Mouse (Mus musculus): ENCODE measurements around the gene C3.

DNA sequence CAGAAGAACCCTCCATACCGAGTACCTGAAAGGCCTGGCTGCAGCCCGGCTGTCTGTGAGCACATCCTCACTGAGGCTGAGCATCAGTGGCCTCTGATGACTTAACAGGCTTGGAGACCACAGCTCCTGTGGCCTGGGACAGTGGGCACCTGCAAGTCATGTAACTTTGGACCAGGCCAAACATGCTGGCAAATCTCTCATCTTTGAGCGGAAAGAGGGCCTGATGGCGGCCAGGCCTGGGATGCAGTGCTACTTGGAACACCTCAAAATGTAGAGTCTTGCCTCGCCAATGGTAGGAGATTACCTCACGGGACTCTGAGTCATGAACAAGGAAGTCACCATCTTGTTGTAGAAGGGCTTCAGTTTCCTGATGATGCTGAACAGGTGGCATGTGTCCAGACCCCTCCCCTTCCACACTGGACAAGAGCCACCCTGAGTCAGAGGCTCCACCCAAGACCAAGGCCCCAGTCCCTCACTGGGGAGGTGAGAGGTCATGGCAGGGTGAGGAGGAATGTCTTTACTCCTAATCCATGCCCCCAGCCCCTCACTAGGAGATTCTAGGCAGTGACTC, 39.7 kb upstream of the C3 start:
- no peak for TF ChIP-seq EP300 (IDR thresholded peaks at IDR 0.05; ENCODE audit: insufficient read depth, low read depth, low read length)
- no peak for TF ChIP-seq CTCF (IDR thresholded peaks at IDR 0.05)

Data from heart, adult 2 months (tissue).